Mouse (Mus musculus) adrenal gland, postnatal 4 days (tissue): ENCODE measurements at regions not wholly inside any gene's neighbourhood (a gene's known extent, or its start where the extent isn't known, plus 50 kb on each side); places are given as distances from the start of the nearest gene placed in this dataset.
A peak's percentile ranks its signal among the peaks of the same experiment; 100 is the strongest.

Experiments used
- DNase-seq, 2 experiments: peaks; one replicate each; pipeline ENCODE4 v3.0.0; 2021 to 2022; ENCODE audit warnings: low spot score in 2 of 2, mixed read lengths in 2 of 2

DNA sequence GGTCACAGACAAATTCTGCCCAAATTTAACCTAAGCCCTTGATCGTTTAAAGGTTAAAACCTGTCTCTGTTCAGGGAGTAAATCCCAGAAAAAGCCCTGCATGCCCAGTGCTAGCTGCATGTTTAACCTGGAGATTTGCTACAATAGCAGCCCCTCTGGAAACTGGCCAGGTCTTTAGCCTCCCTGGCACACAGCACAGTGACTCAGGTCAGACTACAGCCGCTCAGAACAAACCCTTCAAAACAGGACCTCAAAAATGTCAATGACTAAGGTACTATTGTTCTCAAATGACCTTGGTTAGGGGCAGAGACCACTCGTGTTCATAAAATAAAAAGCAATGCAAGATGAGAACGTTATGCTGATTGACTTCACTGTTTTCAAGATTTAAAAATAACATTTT is 101.8 kb upstream of the Ccn2 start:
- peak; percentile 4 to 28 for DNase-seq

DNA sequence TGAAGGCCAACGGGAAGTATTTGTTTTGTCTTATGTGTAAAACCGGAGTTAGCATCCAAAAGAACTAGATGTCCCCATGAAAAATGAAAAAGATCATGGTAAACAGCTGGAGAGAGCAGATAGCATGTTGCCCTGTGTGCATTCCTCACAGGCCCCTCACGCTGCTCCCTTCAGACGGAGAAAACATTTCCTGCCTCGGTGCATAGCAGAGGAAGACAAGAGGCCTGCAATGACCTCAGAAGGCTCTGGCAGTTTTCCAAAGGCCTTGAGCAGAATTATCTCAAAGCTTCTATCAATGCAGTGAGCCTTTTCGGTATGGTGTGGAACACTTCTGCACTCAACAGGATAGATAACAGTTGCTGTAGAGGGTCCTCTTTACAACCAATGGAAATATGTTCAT is 101.3 kb upstream of the Ccn2 start:
- DNase-seq, result peak in 1 of 2 experiments; percentile 30

DNA sequence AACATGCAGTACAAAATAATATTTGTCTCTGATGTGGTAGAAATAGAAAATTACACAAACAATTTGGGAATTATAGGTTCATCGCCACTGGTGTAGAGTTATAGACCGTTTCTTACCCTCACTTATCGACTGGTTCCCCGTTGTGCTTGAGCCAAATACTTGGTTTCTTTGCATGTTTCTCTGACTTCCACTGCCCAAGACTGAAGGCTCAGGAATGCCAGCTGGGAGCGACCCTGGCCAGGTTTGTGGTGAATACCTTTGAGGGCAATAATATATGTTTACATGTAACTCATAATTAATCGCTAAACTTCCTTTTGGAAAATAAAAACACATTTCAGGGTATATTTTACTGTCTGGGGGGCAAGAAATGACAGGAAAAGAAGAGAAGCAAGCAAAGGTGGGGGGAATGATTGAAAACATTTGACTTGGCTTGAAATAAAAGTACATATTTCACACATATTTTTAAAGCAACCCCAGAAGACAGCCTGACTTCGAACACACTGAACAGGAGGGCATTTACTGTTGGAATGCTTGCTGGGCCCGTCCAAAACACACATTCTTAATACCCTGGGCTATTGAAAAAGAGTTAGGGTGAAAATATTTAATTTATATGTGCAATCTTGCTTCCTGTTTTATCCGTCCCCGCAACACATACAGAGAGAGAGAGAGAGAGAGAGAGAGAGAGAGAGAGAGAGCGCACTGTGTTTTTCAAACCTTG is 75.3 kb upstream of the Ccn2 start:
- no peak for DNase-seq

DNA sequence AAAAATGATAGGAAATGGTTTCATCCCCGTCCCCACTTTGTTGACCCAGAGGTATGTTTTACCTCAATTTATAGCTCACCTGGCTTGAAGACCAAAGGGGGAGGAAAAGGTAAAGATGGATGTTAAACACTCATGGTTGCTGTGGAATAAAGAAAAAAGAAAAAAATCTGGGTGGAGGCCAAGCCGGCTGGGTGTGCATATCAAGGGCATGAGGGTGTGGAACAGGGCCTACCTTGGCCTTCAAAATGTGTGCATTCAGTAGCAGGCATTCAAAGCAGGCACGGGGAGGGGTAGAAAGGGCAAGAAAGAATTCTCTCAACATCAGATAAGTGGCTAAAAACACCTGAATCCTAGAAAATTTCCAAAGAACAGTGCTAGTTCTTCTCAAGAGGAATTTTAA is 74.7 kb upstream of the Ccn2 start:
- DNase-seq, result no peak

DNA sequence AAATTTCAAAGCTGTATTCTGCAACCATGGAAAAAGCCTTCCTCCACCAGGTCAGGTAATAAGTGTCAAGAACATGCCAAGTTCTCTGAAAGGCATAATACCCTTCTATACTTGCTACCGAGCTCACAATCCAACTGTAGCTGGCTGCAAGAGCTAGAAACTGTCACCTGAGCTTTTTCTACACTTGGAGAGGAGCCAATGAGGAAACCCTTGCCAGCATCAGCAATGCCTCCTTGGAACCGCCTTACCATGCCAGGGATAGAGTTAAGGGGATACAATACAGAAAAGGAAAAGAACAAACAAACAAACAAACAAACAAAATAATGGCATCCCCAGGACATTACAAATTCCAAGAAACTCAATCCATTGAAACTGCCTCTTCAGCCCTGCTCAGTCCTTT is 62.5 kb upstream of the Ccn2 start:
- no peak for DNase-seq

DNA sequence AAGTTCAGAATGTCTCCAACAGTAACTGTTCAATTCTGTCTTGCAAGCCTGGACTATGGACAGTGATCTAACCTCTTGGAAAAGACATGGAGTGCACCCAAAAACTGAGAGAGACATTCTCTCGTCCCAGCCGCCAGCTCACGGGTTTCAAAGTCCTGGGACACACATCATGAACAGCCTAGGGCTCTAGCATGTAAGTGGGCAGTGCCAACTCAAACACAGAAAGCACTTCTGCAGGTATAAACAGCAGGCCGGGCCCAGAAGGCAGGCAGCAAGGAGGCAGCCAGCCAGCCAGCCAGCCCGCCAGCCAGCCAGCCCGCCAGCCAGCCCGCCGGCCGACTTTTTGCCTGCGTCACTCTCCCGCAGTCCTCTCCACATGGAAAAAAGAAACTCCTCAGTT is 60.3 kb upstream of the Ccn2 start:
- DNase-seq, result no peak

DNA sequence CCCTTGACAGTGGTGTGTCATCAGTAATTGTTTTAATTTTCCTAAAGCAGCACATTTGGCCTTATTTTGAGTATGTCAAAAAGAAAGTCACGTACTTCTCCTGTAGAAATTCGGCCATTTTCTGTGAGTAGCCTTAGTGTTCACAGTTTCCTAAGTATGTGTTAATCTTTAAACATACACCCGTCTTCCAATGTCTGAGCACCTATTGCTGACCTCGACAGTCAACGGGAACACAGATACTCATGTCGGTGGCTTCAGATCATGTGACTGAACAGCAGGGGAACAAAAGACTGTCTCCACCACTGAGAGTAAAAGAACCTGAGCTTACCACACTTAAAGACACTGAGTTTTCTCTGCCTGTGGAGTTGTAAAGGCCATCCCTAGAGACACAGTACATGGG is 59.8 kb upstream of the Ccn2 start:
- DNase-seq, result no peak

DNA sequence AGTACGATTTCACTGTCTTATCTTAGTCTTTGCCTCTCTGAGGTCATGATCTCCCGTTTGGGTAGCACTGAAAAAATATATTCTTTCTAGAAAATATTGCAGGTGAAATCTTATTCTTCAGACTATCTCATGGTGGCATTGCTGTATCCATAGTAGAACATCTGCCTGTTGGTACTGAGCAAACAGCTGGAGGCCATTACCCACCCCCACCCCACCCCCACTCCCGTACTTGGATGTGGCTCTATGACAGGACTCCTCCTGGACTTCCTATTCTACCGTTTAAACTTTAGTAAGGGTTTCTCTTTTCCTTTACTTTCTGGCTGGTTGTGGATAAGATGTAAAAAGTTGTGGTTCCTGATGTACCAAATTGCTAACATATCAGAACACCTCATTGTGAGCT is 53.3 kb upstream of the Ccn2 start:
- DNase-seq, result no peak
